Mouse (Mus musculus) bone marrow macrophage, adult 2 months (primary cell): ENCODE results near the gene Myb. TPM values are rescaled to one million over a fixed set of nuclear protein-coding genes. Genes with fewer than 3 reads are reported as not detected.

ENCODE experiments used
- H3K27ac ChIP-seq: 2 replicates; pipeline ENCODE4 v1.5.1; 2012; ENCODE audit warnings: low read depth, low read length; ENCODE audit not compliant: insufficient read depth
- H3K4me1 ChIP-seq: 2 replicates; pipeline ENCODE4 v1.6.1; 2012; ENCODE audit warnings: low read length; ENCODE audit not compliant: control insufficient read depth, insufficient read depth
- H3K4me3 ChIP-seq: 2 replicates; pipeline ENCODE4 v1.5.1; 2012; ENCODE audit warnings: mild to moderate bottlenecking, low read length, moderate library complexity; ENCODE audit not compliant: insufficient read depth
- CTCF ChIP-seq: IDR thresholded peaks from 2 replicates; pipeline ENCODE4 v1.5.1; 2012; ENCODE audit warnings: low read depth, mild to moderate bottlenecking, low read length, moderate library complexity
- POLR2A ChIP-seq: IDR thresholded peaks from 2 replicates; pipeline ENCODE4 v1.6.1; 2012; ENCODE audit warnings: mild to moderate bottlenecking, low read depth, low read length, borderline replicate concordance
- polyA plus RNA-seq: library from polyadenylated mRNA; stranded (reverse); fragments of >200 nt; gene quantifications from 2 replicates; pipeline ENCODE4 v1.2.4, GENCODE M21; 2012; ENCODE audit not compliant: missing spikeins, insufficient read depth, insufficient read length

The Myb gene
- polyA plus RNA-seq, 1 experiment: 0.31 TPM

- no peak overlapping the region for H3K27ac ChIP-seq
- H3K4me3 ChIP-seq: no peak overlapping the region
- H3K4me1 ChIP-seq: no peaks in the 10 kb centered on the region
- no peak for TF ChIP-seq CTCF
- TF ChIP-seq POLR2A: no peak
These were observed 15.9 kb downstream of the Myb start for GRCm38 (mm10) chr10:21144627-21145504.

- no peak overlapping the region for H3K4me3 ChIP-seq
- H3K4me1 ChIP-seq: no peaks in the 10 kb centered on the region
- TF ChIP-seq CTCF (no peak), POLR2A (no peak)
- no peak overlapping the region for H3K27ac ChIP-seq
These were observed 25.5 kb downstream of the Myb start for GRCm38 (mm10) chr10:21135297-21135696.

- H3K4me1 ChIP-seq: no peaks in the 10 kb centered on the region
- H3K27ac ChIP-seq: no peak overlapping the region
- TF ChIP-seq CTCF: no peak
- TF ChIP-seq POLR2A: no peak
- no peak overlapping the region for H3K4me3 ChIP-seq
These were observed 29.8 kb downstream of the Myb start for GRCm38 (mm10) chr10:21130901-21131493.

GRCm38 (mm10) chr10:21128086-21128611 is 32.6 kb downstream of the Myb start:
- Histone ChIP-seq H3K4me3 (no peak overlapping the region), H3K4me1 (no peaks in the 10 kb centered on the region), H3K27ac (no peak overlapping the region)
- TF ChIP-seq POLR2A (no peak), CTCF (no peak)

- no peak overlapping the region for H3K27ac ChIP-seq
These were observed 42.4 kb downstream of the Myb start for GRCm38 (mm10) chr10:21118341-21118740.

GRCm38 (mm10) chr10:21114459-21114858 is 46.3 kb downstream of the Myb start:
- TF ChIP-seq CTCF: no peak
- no peak for TF ChIP-seq POLR2A
- Histone ChIP-seq H3K4me1 (no peaks in the 10 kb centered on the region), H3K4me3 (no peak overlapping the region), H3K27ac (no peak overlapping the region)

More at GRCm38 (mm10) chr10:21118341-21118740, 42.4 kb downstream of the Myb start:
- TF ChIP-seq POLR2A: no peak
- no peak for TF ChIP-seq CTCF
- H3K4me1 ChIP-seq: no peaks in the 10 kb centered on the region
- no peak overlapping the region for H3K4me3 ChIP-seq

- H3K27ac ChIP-seq: no peak overlapping the region
These were observed 48.1 kb downstream of the Myb start for GRCm38 (mm10) chr10:21112689-21113088.

GRCm38 (mm10) chr10:21109337-21110056 is 51.3 kb downstream of the Myb start:
- TF ChIP-seq CTCF (no peak), POLR2A (no peak)
- Histone ChIP-seq H3K27ac (no peak overlapping the region), H3K4me3 (no peak overlapping the region), H3K4me1 (no peaks in the 10 kb centered on the region)

More at GRCm38 (mm10) chr10:21112689-21113088, 48.1 kb downstream of the Myb start:
- TF ChIP-seq POLR2A (no peak), CTCF (no peak)
- Histone ChIP-seq H3K4me1 (no peaks in the 10 kb centered on the region), H3K4me3 (no peak overlapping the region)

- no peak overlapping the region for H3K27ac ChIP-seq
- TF ChIP-seq CTCF (no peak), POLR2A (no peak)
- H3K4me1 ChIP-seq: no peaks in the 10 kb centered on the region
These were observed 52.0 kb downstream of the Myb start for GRCm38 (mm10) chr10:21108796-21109195.

More at GRCm38 (mm10) chr10:21108796-21109195, 52.0 kb downstream of the Myb start:
- no peak overlapping the region for H3K4me3 ChIP-seq
